Mouse (Mus musculus) midbrain, embryonic 13.5 days (tissue): ENCODE data around the gene Cpd. TPM values are rescaled to one million over a fixed set of nuclear protein-coding genes. Genes with fewer than 3 reads are reported as not detected.

Experiments used
- polyA plus RNA-seq: library from polyadenylated mRNA; unstranded; fragments of >200 nt; fragmentation: Nextera tagmentation; extraction: Ambion mirVana; gene quantifications from 2 replicates; pipeline ENCODE4 v1.2.1, GENCODE M21; 2015

Gene Cpd
- polyA plus RNA-seq, 1 experiment from 2014 or later = 6.5 TPM

Other genes with a start within 250 kb of the Cpd start
- gene Abr, start 224.7 kb downstream of the Cpd start, polyA plus RNA-seq = 88.4 and 93.5 TPM in 2 replicates
- 0.22 and 0.26 TPM in 2 replicates for gene Bhlha9, start 174.5 kb downstream of the Cpd start, polyA plus RNA-seq
- 0.08 TPM in 1 of 2 replicates, not detected in the other for gene Trarg1, start 167.2 kb downstream of the Cpd start, polyA plus RNA-seq
- 24.3 and 24.7 TPM in 2 replicates for gene Gosr1, start 83.4 kb downstream of the Cpd start, polyA plus RNA-seq
- gene Tmigd1, start 55.1 kb upstream of the Cpd start, polyA plus RNA-seq = not detected in 2 replicates
- 163 and 172 TPM in 2 replicates for gene Blmh, start 77.8 kb upstream of the Cpd start, polyA plus RNA-seq
- gene Slc6a4, start 151.6 kb upstream of the Cpd start, polyA plus RNA-seq = 2.0 and 7.0 TPM in 2 replicates
- gene Nsrp1, start 231.4 kb upstream of the Cpd start, polyA plus RNA-seq = 73.9 and 78.5 TPM in 2 replicates